Mouse (Mus musculus) lung, postnatal 14 days (tissue): ENCODE measurements at regions not wholly inside any gene's neighbourhood (a gene's known extent, or its start where the extent isn't known, plus 50 kb on each side); places are given as distances from the start of the nearest gene placed in this dataset.

Experiments used
- DNase-seq: peaks from one replicate; pipeline ENCODE4 v3.0.0; 2021

DNA sequence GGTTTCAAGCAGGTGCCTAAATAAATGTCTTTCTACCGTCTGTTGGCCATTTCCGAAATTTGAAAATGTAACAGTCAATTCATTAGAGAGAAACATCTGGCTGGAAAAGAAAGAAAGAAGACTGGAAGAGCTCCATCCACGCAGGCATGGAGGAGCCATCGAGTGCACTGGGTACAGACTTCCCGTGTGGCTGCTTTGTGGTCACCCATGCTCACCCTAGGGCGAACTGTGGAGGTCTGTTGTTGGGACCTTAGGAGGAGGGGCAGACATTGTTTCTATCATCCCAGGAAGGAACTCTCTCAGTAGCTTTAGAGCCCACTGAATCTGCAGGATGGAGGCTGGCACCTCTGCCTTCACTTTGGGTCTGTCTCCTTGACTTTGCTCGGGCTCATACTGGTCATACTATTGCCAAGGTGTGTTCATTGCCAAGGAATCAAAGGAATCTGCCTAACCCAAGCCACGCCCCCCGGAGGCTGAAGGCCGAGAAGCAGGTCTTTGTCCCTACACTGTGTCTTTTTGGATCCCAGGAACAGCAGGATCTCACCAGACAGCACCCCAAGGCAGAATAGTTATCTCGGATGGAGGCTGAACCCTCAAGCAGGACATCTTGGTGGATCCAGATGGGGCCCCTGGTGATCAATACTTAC is 54.3 kb upstream of the Kcng1 start:
- DNase-seq, result no peak

DNA sequence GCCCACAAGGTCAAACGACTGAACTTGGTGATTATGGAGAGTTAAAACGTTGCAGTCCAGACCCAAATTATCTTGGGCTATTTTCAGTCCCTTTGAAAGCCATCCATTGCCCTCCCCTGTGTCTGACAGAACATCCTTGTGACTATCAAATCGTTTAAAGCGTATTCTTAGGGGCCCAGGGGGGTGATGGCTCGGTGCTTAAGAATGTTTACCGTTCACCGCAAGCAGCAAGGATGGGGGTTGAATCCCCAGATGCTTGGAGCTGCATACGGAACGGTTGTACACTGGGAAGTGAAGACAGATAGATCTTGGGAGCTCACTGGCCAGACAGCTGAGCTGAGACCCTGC is 52.7 kb upstream of the Kcng1 start:
- DNase-seq, result no peak

DNA sequence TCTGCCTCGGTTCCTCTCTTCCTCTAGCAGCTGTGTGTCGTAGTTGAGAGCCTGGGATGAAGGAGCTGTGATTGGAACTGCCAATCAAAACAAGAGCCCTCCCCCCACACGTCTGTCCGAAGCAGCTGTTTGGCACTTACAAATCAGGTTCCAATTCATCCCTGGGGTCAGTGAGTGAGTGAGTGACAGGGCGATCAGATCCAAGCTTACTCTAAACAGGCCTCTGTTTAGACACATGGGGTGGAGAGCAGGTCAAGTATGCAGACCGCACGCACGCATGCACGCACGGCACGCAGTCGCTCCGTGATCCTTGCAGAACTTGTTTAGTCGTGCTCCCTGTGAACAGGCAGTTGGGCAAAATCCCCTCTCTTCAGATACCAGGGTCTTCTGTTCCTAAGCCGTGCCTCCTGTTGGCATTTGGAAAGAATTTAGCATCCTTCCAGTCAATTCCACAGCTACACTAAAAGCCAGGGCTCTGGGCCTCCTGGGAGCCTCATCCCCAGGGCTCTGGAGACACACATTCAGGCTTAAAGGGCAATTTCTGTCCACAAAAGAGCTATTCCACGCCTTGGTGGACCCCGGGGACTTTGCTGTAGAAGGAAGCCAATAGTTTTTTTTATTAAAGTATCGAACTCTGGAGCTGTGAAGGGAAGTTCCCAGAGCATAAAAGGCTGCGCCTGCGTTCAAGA is 52.2 kb upstream of the Kcng1 start:
- DNase-seq, result peak; percentile 22

DNA sequence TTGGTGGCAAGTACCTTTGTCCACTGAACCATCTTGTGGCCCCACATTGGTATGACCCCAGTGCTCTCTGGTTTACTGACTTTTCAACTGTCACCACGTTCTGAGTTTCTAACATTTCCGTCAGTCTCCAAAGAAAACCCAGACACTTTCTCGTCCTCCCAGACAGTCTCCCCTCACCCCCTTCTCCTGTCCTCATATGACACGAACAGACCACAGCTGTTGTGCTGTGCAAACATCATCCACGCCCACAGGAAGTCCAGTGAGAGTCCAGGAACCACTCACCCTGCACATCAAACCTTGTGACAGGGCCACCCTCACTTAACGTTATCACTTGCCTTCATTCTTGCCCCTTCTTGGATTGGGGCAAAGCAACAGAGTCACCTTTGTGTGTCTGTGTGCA is 51.4 kb upstream of the Kcng1 start:
- DNase-seq, result peak; percentile 51
